Mouse (Mus musculus) liver, embryonic 12.5 days (tissue): ENCODE measurements around the gene Myo7a. TPM values are rescaled to one million over a fixed set of nuclear protein-coding genes. Genes with fewer than 3 reads are reported as not detected.

Experiments used
- ATAC-seq: fragments of 200-750 bp; cut with Nextera tagmentation; 2 replicates; pipeline ENCODE4 v1.8.0; 2017; ENCODE audit warnings: moderate number of reproducible peaks, mild to moderate bottlenecking, moderate library complexity
- H3K27ac ChIP-seq: fragments of 300-500 bp; sonication (generic); 2 replicates; pipeline ENCODE4 v1.5.1; 2016; ENCODE audit warnings: mild to moderate bottlenecking
- H3K27me3 ChIP-seq: fragments of 300-500 bp; sonication (generic); replicated peaks from 2 replicates; pipeline ENCODE4 v1.6.1; 2016; ENCODE audit warnings: mild to moderate bottlenecking, moderate library complexity
- H3K36me3 ChIP-seq: fragments of 300-500 bp; sonication (generic); 2 replicates; pipeline ENCODE4 v1.6.1; 2016; ENCODE audit warnings: mild to moderate bottlenecking, moderate library complexity
- H3K4me1 ChIP-seq: fragments of 300-500 bp; sonication (generic); 2 replicates; pipeline ENCODE4 v1.6.1; 2016
- H3K4me2 ChIP-seq: fragments of 300-500 bp; sonication (generic); 2 replicates; pipeline ENCODE4 v1.6.1; 2016; ENCODE audit warnings: mild to moderate bottlenecking, moderate library complexity
- H3K4me3 ChIP-seq: fragments of 300-500 bp; sonication (generic); 2 replicates; pipeline ENCODE4 v1.5.1; 2016; ENCODE audit warnings: mild to moderate bottlenecking, moderate library complexity
- H3K9ac ChIP-seq: fragments of 300-500 bp; sonication (generic); 2 replicates; pipeline ENCODE4 v1.6.1; 2016; ENCODE audit warnings: mild to moderate bottlenecking, moderate library complexity
- H3K9me3 ChIP-seq: fragments of 300-500 bp; sonication (generic); replicated peaks from 2 replicates; pipeline ENCODE4 v1.6.1; 2016; ENCODE audit warnings: mild to moderate bottlenecking, moderate library complexity
- WGBS: fragments of 180-500 bp; shearing (Covaris S2); methylation state at CpG from one replicate; pipeline ENCODE4 v1.1.7; 2016; ENCODE audit not compliant: insufficient replicate concordance; 5-methylcytosine and 5-hydroxymethylcytosine counted together
- polyA plus RNA-seq: library from polyadenylated mRNA; unstranded; fragments of >200 nt; fragmentation: Nextera tagmentation; extraction: Ambion mirVana; gene quantifications from 2 replicates; pipeline ENCODE4 v1.2.1, GENCODE M21; 2016

The Myo7a gene
- 14.4 TPM in 2 replicates for polyA plus RNA-seq

GRCm38 (mm10) chr7:98119179-98119960 is at the start of gene Myo7a:
Gene Myo7a, minus strand, starts transcription at chr7:98119524.
- 37% methylated on average over 9 of the region's 9 CpGs for WGBS
- Histone ChIP-seq H3K36me3 (peaks cover 21% of the 10 kb centered on the region), H3K4me1 (peaks cover 35% of the 10 kb centered on the region), H3K27ac (peak within 1 kb of the TSS; percentile 23), H3K9ac (peak within 1 kb of the TSS; percentile 27; the same call in 1 of the 2 replicates), H3K4me3 (peak within 1 kb of the TSS; percentile 17; the same call in 1 of the 2 replicates), H3K4me2 (peak within 1 kb of the TSS; percentile 58), H3K9me3 (no peaks in the 10 kb centered on the region), H3K27me3 (no peaks in the 10 kb centered on the region)
- peak; percentile 55 for ATAC-seq

- H3K9ac ChIP-seq: peak overlapping the region; percentile 62
- peaks cover 77% of the 10 kb centered on the region for H3K4me1 ChIP-seq
- H3K27ac ChIP-seq: peak overlapping the region; percentile 72
- peaks cover 35% of the 10 kb centered on the region for H3K36me3 ChIP-seq
- H3K9me3 ChIP-seq: no peaks in the 10 kb centered on the region
- no peaks in the 10 kb centered on the region for H3K27me3 ChIP-seq
- 39% methylated on average over 10 of the region's 10 CpGs for WGBS
- H3K4me2 ChIP-seq: peak overlapping the region; percentile 55
- peak; percentile 72 for ATAC-seq
- no peak overlapping the region for H3K4me3 ChIP-seq
Measured at GRCm38 (mm10) chr7:98164999-98165528, 45.7 kb upstream of the Myo7a start.

DNA sequence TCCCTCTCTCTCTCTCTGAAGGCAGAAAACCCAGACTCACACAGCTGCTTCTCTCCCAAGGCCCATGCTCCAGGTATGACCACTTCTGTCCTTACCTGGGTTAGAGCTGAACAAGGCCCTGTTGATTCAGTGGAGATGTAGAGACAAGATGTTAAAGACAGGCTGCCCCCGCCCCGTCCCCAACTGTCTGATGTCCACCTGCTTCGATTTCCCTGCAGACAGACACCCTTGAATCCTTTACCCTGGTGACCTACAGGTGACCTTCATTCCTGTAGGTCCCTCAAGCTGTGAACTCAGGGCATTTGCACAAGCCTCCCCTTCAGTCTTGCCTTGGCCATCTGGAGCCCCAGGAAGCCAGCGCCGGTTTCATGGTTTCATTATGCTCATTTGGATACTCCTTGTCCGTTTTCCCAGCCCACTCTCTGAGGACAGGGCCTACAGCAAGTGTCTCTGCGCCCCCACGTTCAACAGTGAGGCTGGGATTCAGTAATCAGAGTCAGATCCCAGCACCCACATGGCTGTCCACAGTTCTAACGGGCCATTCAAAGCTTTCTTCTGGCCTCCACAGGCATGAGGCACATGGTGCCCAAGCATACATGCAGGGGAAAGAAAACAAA is 45.2 kb upstream of the Myo7a start:
- peaks cover 36% of the 10 kb centered on the region for H3K36me3 ChIP-seq
- no peaks in the 10 kb centered on the region for H3K9me3 ChIP-seq
- H3K27me3 ChIP-seq: no peaks in the 10 kb centered on the region
- H3K9ac ChIP-seq: peak overlapping the region; percentile 62; the same call in 1 of the 2 replicates
- peak overlapping the region; percentile 72 for H3K27ac ChIP-seq
- H3K4me2 ChIP-seq: peak overlapping the region; percentile 55; the same call in 1 of the 2 replicates
- no peak for ATAC-seq
- H3K4me3 ChIP-seq: no peak overlapping the region
- WGBS: 76% methylated on average over 9 of the region's 9 CpGs
- H3K4me1 ChIP-seq: peaks cover 77% of the 10 kb centered on the region

GRCm38 (mm10) chr7:98163700-98164099 is 44.4 kb upstream of the Myo7a start:
- no peak overlapping the region for H3K4me3 ChIP-seq
- no peaks in the 10 kb centered on the region for H3K27me3 ChIP-seq
- H3K9me3 ChIP-seq: no peaks in the 10 kb centered on the region
- WGBS: 51% methylated on average over 3 of the region's 3 CpGs
- H3K36me3 ChIP-seq: peaks cover 43% of the 10 kb centered on the region
- H3K27ac ChIP-seq: no peak overlapping the region
- H3K4me2 ChIP-seq: no peak overlapping the region
- H3K4me1 ChIP-seq: peaks cover 79% of the 10 kb centered on the region
- peak overlapping the region; percentile 62; the same call in 1 of the 2 replicates for H3K9ac ChIP-seq
- no peak for ATAC-seq

GRCm38 (mm10) chr7:98162239-98162638 is 42.9 kb upstream of the Myo7a start:
- 55% methylated on average over 6 of the region's 6 CpGs for WGBS
- Histone ChIP-seq H3K27ac (peak overlapping the region; percentile 10; the same call in 1 of the 2 replicates), H3K9ac (0 out of 2 replicates have a peak overlapping the region, but pooled peaks have one; percentile 9), H3K36me3 (peaks cover 54% of the 10 kb centered on the region), H3K4me1 (peaks cover 90% of the 10 kb centered on the region), H3K4me3 (no peak overlapping the region), H3K9me3 (no peaks in the 10 kb centered on the region), H3K4me2 (no peak overlapping the region), H3K27me3 (no peaks in the 10 kb centered on the region)
- ATAC-seq: no peak

DNA sequence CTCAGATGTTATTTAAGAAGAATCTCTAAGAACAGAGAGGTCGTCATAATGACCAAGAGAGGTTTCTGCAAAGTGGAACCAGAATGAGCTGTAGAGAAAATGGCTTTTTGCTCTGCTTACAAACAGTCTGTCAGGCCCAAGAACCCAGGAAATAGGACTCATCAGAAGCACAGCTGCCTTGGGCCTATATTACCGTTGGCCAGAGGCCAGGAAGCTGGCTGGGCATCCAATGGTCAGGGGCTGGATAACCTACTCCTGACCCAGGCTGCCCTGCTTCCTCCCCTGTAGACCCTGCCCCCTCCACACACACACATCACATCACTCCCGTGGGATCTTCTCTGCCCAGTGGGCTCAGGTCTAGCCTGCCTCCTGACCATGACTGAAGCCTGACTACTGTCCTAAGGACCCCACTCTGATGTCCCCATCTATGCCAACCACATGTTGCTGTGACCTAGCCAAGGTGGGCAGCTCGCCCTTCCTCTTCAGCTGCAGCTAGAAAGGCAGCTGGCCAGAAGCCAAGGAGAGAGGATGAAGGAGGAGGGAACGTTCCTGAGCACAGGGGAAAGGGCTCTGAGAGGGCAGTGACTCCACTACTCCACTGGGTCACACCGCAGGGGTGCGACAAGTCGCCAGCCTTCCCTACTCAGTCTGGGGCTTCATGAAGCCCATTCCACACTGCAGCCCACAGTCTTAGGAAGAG is 40.9 kb upstream of the Myo7a start:
- H3K9ac ChIP-seq: peak overlapping the region; percentile 37; the same call in 1 of the 2 replicates
- H3K4me1 ChIP-seq: peaks cover 99% of the 10 kb centered on the region
- peak overlapping the region; percentile 80 for H3K27ac ChIP-seq
- H3K27me3 ChIP-seq: no peaks in the 10 kb centered on the region
- ATAC-seq: no peak
- H3K4me3 ChIP-seq: no peak overlapping the region
- peaks cover 54% of the 10 kb centered on the region for H3K36me3 ChIP-seq
- H3K4me2 ChIP-seq: peak overlapping the region; percentile 47; the same call in 1 of the 2 replicates
- 62% methylated on average over 8 of the region's 8 CpGs for WGBS
- no peaks in the 10 kb centered on the region for H3K9me3 ChIP-seq

DNA sequence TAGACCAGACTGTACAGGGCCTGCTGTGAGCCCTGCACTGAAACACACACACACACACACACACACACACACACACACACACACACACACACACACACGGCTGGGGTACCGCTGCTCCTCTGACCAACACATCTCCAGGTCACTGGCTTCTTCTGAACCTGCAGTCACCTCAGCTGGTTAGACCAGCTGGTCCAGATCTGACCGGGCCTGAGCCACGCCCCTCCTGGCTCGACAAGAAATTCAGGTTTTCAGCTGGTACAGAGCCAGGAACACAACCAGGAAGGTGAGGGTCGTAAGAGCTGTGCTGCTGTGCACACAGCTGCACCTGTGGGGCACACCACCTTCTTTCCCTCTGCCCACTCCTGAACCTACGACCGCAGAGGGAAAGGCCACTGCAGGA is 39.2 kb upstream of the Myo7a start:
- 55% methylated on average over 8 of the region's 8 CpGs for WGBS
- Histone ChIP-seq H3K27me3 (no peaks in the 10 kb centered on the region), H3K4me3 (peak overlapping the region; percentile 28), H3K9ac (peak overlapping the region; percentile 53), H3K9me3 (no peaks in the 10 kb centered on the region), H3K4me2 (peak overlapping the region; percentile 47), H3K27ac (peak overlapping the region; percentile 80), H3K4me1 (peaks cover 92% of the 10 kb centered on the region), H3K36me3 (peaks cover 65% of the 10 kb centered on the region)
- ATAC-seq: peak; percentile 12; the same call in 1 of the 2 replicates

DNA sequence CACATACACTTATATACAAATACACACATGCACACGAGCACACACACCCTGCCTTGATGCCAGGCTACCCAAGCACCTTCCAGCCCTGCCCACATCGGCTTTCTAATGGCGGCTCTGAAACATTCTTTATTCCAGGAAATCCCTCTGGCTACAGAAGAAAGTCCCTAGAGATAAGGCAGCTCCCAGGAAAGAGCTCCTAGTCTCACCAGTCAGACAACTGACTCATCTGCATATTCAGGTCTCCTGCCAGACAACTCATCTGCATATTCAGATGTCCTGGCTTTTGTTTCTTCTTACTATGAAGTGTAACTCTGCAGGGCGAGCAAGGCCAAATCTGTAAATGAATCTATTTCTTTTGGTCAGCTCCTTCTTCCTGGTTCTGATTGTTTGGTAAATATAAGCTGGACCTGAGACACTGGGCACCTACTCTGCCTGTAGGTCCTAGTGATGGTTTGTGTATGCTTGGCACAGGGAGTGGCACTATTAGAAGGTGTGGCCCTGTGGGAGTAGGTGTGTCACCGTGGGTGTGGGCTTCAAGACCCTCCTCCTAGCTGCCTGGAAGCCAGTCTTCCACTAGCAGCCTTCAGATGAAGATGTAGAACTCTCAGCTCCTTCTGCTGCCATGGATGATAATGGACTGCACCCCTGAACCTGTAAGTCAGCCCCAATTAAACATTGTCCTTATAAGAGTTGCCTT is 38.5 kb upstream of the Myo7a start:
- 35% methylated on average over 5 of the region's 5 CpGs for WGBS
- Histone ChIP-seq H3K4me3 (peak overlapping the region; percentile 28), H3K27ac (peak overlapping the region; percentile 80), H3K4me1 (peaks cover 87% of the 10 kb centered on the region), H3K36me3 (peaks cover 70% of the 10 kb centered on the region), H3K9ac (peak overlapping the region; percentile 53), H3K4me2 (peak overlapping the region; percentile 47), H3K9me3 (no peaks in the 10 kb centered on the region), H3K27me3 (no peaks in the 10 kb centered on the region)
- peak; percentile 55; the same call in 1 of the 2 replicates for ATAC-seq

GRCm38 (mm10) chr7:98156280-98156665 is 36.9 kb upstream of the Myo7a start:
- peaks cover 75% of the 10 kb centered on the region for H3K36me3 ChIP-seq
- H3K9me3 ChIP-seq: no peaks in the 10 kb centered on the region
- 35% methylated on average over 3 of the region's 3 CpGs for WGBS
- ATAC-seq: no peak; the same call in 1 of the 2 replicates
- peak overlapping the region; percentile 26 for H3K4me2 ChIP-seq
- H3K27me3 ChIP-seq: no peaks in the 10 kb centered on the region
- peak overlapping the region; percentile 19; the same call in 1 of the 2 replicates for H3K9ac ChIP-seq
- peak overlapping the region; percentile 80 for H3K27ac ChIP-seq
- H3K4me3 ChIP-seq: no peak overlapping the region
- H3K4me1 ChIP-seq: peaks cover 86% of the 10 kb centered on the region

DNA sequence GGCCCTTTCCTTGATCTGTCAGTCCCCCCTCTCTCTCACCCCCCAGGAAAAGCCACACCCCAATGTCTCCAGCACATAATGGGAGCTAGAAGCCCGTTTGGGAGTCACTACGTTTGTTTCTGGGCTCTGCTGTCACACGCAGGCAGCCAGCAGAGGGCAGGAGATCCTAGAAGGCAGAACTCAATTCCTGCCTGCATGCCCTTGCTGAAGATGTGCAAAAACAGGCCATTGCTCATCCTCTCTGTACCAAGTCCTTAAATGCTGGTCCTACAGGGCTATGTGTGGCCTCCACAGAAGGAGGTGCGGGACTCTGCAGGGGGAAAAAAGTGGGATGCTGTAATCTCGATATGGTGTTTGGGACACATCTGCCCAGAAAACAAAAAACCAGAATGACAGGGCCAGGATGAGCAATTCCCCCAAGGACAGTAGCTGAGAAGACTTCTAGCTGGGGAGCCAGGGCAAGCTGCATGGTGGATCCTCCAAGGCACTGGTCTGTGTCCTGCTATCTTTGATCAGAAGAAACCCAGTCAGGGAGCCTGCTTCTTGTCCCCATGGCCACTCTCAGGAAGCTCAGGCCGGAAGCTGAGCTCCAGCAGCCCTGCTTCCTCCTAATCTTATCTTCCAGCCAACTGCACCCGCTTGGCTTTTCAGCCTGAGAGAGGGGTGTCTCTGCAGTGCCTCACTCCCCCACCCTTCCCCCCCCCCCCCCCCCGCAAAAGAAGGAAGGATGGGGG is 36.4 kb upstream of the Myo7a start:
- H3K27ac ChIP-seq: peak overlapping the region; percentile 80
- H3K4me3 ChIP-seq: no peak overlapping the region
- peaks cover 73% of the 10 kb centered on the region for H3K36me3 ChIP-seq
- WGBS: 4% methylated on average over 8 of the region's 8 CpGs
- H3K9ac ChIP-seq: peak overlapping the region; percentile 31; the same call in 1 of the 2 replicates
- H3K9me3 ChIP-seq: no peaks in the 10 kb centered on the region
- peak overlapping the region; percentile 26 for H3K4me2 ChIP-seq
- ATAC-seq: peak; percentile 56
- H3K27me3 ChIP-seq: no peaks in the 10 kb centered on the region
- peaks cover 86% of the 10 kb centered on the region for H3K4me1 ChIP-seq
